Mouse (Mus musculus): ENCODE measurements around the gene Nup133. TPM values are rescaled to one million over a fixed set of nuclear protein-coding genes. Genes with fewer than 3 reads are reported as not detected.

Gene Nup133
- polyA plus RNA-seq, 1 experiment from 2014 or later: 18.3 TPM

- no peaks in the 10 kb centered on the region for H3K27me3 ChIP-seq (replicated peaks; ENCODE audit: control insufficient read depth, insufficient read depth, low read length)
- peaks cover 10% of the 10 kb centered on the region for H3K4me1 ChIP-seq (ENCODE audit: control insufficient read depth, insufficient read depth, low read depth, low read length)
- no peak overlapping the region for H3K27ac ChIP-seq (ENCODE audit: low read depth, low read length)
- WGBS: 92% methylated on average over 1 of the region's 1 CpGs
- no peak overlapping the region for H3K4me3 ChIP-seq (ENCODE audit: low read length)
- no peaks in the 10 kb centered on the region for H3K36me3 ChIP-seq (ENCODE audit: control insufficient read depth, insufficient read depth, low read length)
- no peak for ATAC-seq
- H3K4me2 ChIP-seq (ENCODE audit: low read length): no peak overlapping the region
- no peaks in the 10 kb centered on the region for H3K9me3 ChIP-seq (ENCODE audit: control insufficient read depth, low read length)
- H3K9ac ChIP-seq (ENCODE audit: low read depth, low read length): no peak overlapping the region
Measured at GRCm38 (mm10) chr8:123854252-123854651, 94.8 kb downstream of the Nup133 start.

DNA sequence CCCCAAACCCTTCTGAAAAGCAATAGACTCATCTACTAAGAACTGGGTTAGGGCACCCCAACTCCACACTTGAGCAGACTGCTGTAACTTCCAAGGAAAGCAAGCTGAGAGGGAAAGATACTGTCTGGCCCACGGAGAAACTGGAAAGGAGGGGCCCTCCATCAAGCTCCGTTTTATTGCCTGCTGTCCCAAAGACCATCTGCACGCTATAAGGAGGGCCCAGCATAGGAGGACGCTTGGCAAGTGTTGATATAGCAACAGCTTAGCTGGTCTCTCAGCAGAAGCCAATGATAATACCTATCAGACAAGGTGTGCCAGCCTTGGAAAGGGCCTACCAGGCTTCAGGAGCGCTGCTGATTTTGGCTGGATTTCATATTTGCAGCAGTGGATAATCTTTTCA is 97.5 kb downstream of the Nup133 start:
- Histone ChIP-seq H3K27ac (ENCODE audit: low read depth, low read length) (no peak overlapping the region), H3K9me3 (ENCODE audit: control insufficient read depth, low read length) (no peaks in the 10 kb centered on the region), H3K36me3 (ENCODE audit: control insufficient read depth, insufficient read depth, low read length) (no peaks in the 10 kb centered on the region), H3K9ac (ENCODE audit: low read depth, low read length) (no peak overlapping the region), H3K4me3 (ENCODE audit: low read length) (no peak overlapping the region), H3K27me3 (replicated peaks; ENCODE audit: control insufficient read depth, insufficient read depth, low read length) (no peaks in the 10 kb centered on the region), H3K4me1 (ENCODE audit: control insufficient read depth, insufficient read depth, low read depth, low read length) (no peaks in the 10 kb centered on the region), H3K4me2 (ENCODE audit: low read length) (no peak overlapping the region)
- 59% methylated on average over 5 of the region's 5 CpGs for WGBS
- no peak for ATAC-seq

GRCm38 (mm10) chr8:123849352-123849751 is 99.7 kb downstream of the Nup133 start:
- no peaks in the 10 kb centered on the region for H3K9me3 ChIP-seq (ENCODE audit: control insufficient read depth, low read length)
- no peak for ATAC-seq
- no peaks in the 10 kb centered on the region for H3K27me3 ChIP-seq (replicated peaks; ENCODE audit: control insufficient read depth, insufficient read depth, low read length)
- no peaks in the 10 kb centered on the region for H3K4me1 ChIP-seq (ENCODE audit: control insufficient read depth, insufficient read depth, low read depth, low read length)
- no peak overlapping the region for H3K9ac ChIP-seq (ENCODE audit: low read depth, low read length)
- no peak overlapping the region for H3K4me2 ChIP-seq (ENCODE audit: low read length)
- 87% methylated on average over 4 of the region's 4 CpGs for WGBS
- H3K36me3 ChIP-seq (ENCODE audit: control insufficient read depth, insufficient read depth, low read length): no peaks in the 10 kb centered on the region
- no peak overlapping the region for H3K27ac ChIP-seq (ENCODE audit: low read depth, low read length)
- no peak overlapping the region for H3K4me3 ChIP-seq (ENCODE audit: low read length)

GRCm38 (mm10) chr8:123847546-123847945 is 101.5 kb downstream of the Nup133 start:
- H3K27ac ChIP-seq (ENCODE audit: low read depth, low read length): no peak overlapping the region
- WGBS: 66% methylated on average over 3 of the region's 3 CpGs
- no peak overlapping the region for H3K9ac ChIP-seq (ENCODE audit: low read depth, low read length)

More at GRCm38 (mm10) chr8:123847546-123847945, 101.5 kb downstream of the Nup133 start:
- Histone ChIP-seq H3K4me2 (ENCODE audit: low read length) (no peak overlapping the region), H3K4me1 (ENCODE audit: control insufficient read depth, insufficient read depth, low read depth, low read length) (no peaks in the 10 kb centered on the region), H3K9me3 (ENCODE audit: control insufficient read depth, low read length) (no peaks in the 10 kb centered on the region), H3K4me3 (ENCODE audit: low read length) (no peak overlapping the region), H3K36me3 (ENCODE audit: control insufficient read depth, insufficient read depth, low read length) (no peaks in the 10 kb centered on the region), H3K27me3 (replicated peaks; ENCODE audit: control insufficient read depth, insufficient read depth, low read length) (no peaks in the 10 kb centered on the region)
- ATAC-seq: no peak

Other genes starting within 250 kb of the Nup133 start
- 86.1 and 87.4 TPM in 2 replicates for gene Rab4a, start 143.3 kb downstream of the Nup133 start, polyA plus RNA-seq (2015; fragmentation: Nextera tagmentation; extraction: Ambion mirVana)
- 4.8 and 4.9 TPM in 2 replicates for gene Ccsap, start 89.1 kb downstream of the Nup133 start, polyA plus RNA-seq (2015; fragmentation: Nextera tagmentation; extraction: Ambion mirVana)
- gene Acta1, start 54.5 kb downstream of the Nup133 start, polyA plus RNA-seq (2015; fragmentation: Nextera tagmentation; extraction: Ambion mirVana): 11.8 and 166 TPM in 2 replicates
- gene Abcb10, start 33.9 kb upstream of the Nup133 start, polyA plus RNA-seq (2015; fragmentation: Nextera tagmentation; extraction: Ambion mirVana): 14.6 TPM in 2 replicates
- gene Taf5l, start 72.1 kb upstream of the Nup133 start, polyA plus RNA-seq (2015; fragmentation: Nextera tagmentation; extraction: Ambion mirVana): 18.6 and 20.7 TPM in 2 replicates
- gene Urb2, start 72.2 kb upstream of the Nup133 start, polyA plus RNA-seq (2015; fragmentation: Nextera tagmentation; extraction: Ambion mirVana): 2.6 and 4.7 TPM in 2 replicates